Mouse (Mus musculus): ENCODE measurements around the gene Sart3. TPM values are rescaled to one million over a fixed set of nuclear protein-coding genes. Genes with fewer than 3 reads are reported as not detected.
A peak's percentile ranks its signal among the peaks of the same experiment; 100 is the strongest.

Gene Sart3
- polyA plus RNA-seq, 1 experiment from 2014 or later = 30.5 TPM

DNA sequence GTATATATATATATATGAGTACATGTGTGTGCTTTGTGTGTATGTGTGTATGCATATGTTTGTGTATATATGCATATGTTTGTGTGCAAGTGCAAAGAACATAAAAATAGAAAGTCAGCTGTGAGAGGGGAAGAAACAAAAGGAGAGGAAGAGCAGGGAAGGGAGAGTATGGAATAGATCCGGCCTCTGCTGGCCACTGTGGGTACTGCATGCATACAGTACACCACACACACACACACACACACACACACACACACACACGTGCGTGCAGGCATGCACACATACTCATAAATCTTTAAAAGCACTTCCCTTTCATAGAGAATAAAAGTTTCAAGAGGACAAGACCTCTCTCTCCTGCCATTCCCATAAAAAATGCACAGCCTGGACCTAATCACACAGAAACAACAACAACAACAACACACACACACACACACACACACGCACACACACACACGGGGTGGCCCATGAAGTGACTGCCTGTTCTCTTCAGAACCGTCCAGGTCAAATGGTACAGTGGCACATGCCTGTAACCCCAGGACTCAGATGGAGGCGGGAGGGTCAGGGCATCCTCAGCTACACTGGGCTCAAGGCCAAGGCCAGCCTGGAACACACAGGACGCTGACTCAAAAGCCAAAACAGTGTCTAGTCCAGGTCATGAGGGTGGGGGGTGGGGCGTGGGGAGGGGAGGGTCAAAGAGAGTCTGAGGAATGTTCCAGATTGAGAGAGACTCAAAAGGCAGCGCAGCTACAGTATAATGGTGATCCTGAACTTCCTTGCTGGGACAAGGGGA, 49.9 kb downstream of the Sart3 start:
- Histone ChIP-seq H3K4me3 (ENCODE audit: low read depth, low read length) (no peak overlapping the region), H3K36me3 (ENCODE audit: control insufficient read depth, insufficient read depth, low read length) (no peaks in the 10 kb centered on the region), H3K9ac (replicated peaks; ENCODE audit: low read depth, low read length) (no peak overlapping the region), H3K27me3 (ENCODE audit: control insufficient read depth, insufficient read depth, low read length) (no peaks in the 10 kb centered on the region), H3K4me1 (ENCODE audit: control insufficient read depth, insufficient read depth, low read length) (no peaks in the 10 kb centered on the region), H3K4me2 (replicated peaks; ENCODE audit: low read depth, low read length) (no peak overlapping the region), H3K27ac (ENCODE audit: low read length) (no peak overlapping the region), H3K9me3 (ENCODE audit: control insufficient read depth, low read depth, low read length) (no peaks in the 10 kb centered on the region)
- no peak for ATAC-seq (ENCODE audit: insufficient number of reproducible peaks, insufficient read depth, low FRiP score, low read depth)
- WGBS = 85% methylated on average over 10 of the region's 10 CpGs

DNA sequence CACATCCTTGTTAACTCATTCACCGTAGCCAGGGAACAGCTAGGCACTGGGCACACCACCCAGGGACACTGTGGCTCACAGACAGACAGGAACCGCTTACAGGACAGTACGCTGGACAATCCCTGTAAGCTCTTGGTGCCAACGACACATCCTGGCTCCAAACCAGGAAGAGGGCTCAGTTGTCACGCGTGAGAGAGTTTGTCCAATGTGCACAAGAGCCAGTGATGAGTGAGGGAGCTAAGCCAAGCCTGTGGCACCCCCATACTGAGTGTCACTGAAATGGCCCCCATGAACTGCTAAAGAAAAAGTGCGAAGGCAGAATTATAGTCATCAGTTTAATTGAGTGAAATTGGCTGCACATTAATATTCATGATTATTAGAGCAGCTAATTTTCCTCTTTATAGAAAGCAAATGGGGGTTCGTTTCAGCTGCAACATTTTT, 53.1 kb downstream of the Sart3 start:
- H3K9me3 ChIP-seq (ENCODE audit: control insufficient read depth, low read depth, low read length) = no peaks in the 10 kb centered on the region
- no peak overlapping the region for H3K4me2 ChIP-seq (replicated peaks; ENCODE audit: low read depth, low read length)
- H3K4me3 ChIP-seq (ENCODE audit: low read depth, low read length) = no peak overlapping the region
- no peak for ATAC-seq (ENCODE audit: insufficient number of reproducible peaks, insufficient read depth, low FRiP score, low read depth)
- no peaks in the 10 kb centered on the region for H3K27me3 ChIP-seq (ENCODE audit: control insufficient read depth, insufficient read depth, low read length)
- H3K36me3 ChIP-seq (ENCODE audit: control insufficient read depth, insufficient read depth, low read length) = no peaks in the 10 kb centered on the region
- H3K27ac ChIP-seq (ENCODE audit: low read length) = no peak overlapping the region
- 86% methylated on average over 8 of the region's 8 CpGs for WGBS
- H3K4me1 ChIP-seq (ENCODE audit: control insufficient read depth, insufficient read depth, low read length) = no peaks in the 10 kb centered on the region
- H3K9ac ChIP-seq (replicated peaks; ENCODE audit: low read depth, low read length) = no peak overlapping the region

DNA sequence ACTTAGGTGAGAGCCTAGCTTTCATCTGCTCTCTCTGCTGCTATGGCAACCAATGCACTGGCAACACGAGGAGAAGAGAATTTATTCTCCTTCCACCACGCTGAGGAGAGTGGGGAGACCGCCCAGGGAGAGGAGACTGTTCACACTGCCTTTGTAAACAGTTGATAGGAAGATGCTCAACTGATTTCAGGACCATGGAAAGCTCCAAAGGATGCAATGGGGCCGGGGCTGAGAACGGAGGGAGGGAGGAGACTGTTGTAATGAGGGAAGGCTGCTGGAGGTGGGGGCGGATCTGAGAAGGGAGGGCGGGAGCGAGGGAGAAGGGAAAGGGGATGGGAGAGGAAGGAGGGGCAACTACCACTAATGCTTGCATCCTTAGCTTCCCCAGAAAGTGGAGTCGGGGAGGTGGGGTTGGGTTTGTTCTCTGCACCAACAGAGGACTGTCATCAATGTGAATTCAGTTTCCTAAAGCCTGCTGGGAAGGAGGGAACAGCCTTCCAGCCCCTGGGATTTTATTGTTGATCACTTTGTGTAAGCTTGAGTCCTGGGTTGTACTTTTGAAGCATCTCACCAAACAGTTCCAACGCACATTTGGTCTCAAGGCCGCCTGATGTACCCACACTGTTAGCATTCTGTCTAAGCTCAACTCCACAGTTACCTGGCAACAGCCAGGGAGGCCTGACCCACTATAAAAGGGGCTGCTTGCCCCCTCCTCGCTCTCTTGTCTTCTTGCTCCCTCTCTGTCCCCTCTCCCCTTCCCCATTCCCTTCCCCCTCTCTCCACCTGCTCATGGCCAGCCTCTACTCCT, 55.5 kb downstream of the Sart3 start:
- 11% methylated on average over 12 of the region's 12 CpGs for WGBS
- H3K9me3 ChIP-seq (ENCODE audit: control insufficient read depth, low read depth, low read length) = no peaks in the 10 kb centered on the region
- no peak overlapping the region for H3K4me2 ChIP-seq (replicated peaks; ENCODE audit: low read depth, low read length)
- no peaks in the 10 kb centered on the region for H3K36me3 ChIP-seq (ENCODE audit: control insufficient read depth, insufficient read depth, low read length)
- H3K4me3 ChIP-seq (ENCODE audit: low read depth, low read length) = no peak overlapping the region
- no peak overlapping the region for H3K9ac ChIP-seq (replicated peaks; ENCODE audit: low read depth, low read length)
- ATAC-seq (ENCODE audit: insufficient number of reproducible peaks, insufficient read depth, low FRiP score, low read depth) = peak; percentile 6; the same call in 1 of the 2 replicates
- H3K27ac ChIP-seq (ENCODE audit: low read length) = no peak overlapping the region
- no peaks in the 10 kb centered on the region for H3K27me3 ChIP-seq (ENCODE audit: control insufficient read depth, insufficient read depth, low read length)
- H3K4me1 ChIP-seq (ENCODE audit: control insufficient read depth, insufficient read depth, low read length) = no peaks in the 10 kb centered on the region

DNA sequence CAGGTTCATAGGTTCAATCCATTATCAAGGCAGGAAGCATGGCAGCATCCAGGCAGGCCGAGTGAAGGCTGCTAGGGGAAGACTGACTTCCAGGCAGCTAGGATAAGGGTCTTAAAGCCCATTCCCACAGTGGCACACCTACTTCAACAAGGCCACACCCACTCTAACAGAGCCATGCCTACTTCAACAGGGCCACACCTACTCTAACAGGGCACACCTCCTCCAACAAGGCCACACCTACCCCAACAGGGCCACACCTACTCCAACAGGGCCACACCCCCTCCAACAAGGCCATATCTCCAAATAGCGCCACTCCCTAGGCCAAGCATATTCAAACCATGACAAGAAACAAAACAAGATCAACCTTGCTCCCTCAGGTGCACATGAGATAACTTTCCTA, 59.4 kb downstream of the Sart3 start:
- ATAC-seq (ENCODE audit: insufficient number of reproducible peaks, insufficient read depth, low FRiP score, low read depth) = no peak
- no peak overlapping the region for H3K4me3 ChIP-seq (ENCODE audit: low read depth, low read length)
- no peaks in the 10 kb centered on the region for H3K36me3 ChIP-seq (ENCODE audit: control insufficient read depth, insufficient read depth, low read length)
- no peaks in the 10 kb centered on the region for H3K9me3 ChIP-seq (ENCODE audit: control insufficient read depth, low read depth, low read length)
- H3K9ac ChIP-seq (replicated peaks; ENCODE audit: low read depth, low read length) = no peak overlapping the region
- no peak overlapping the region for H3K27ac ChIP-seq (ENCODE audit: low read length)
- no peak overlapping the region for H3K4me2 ChIP-seq (replicated peaks; ENCODE audit: low read depth, low read length)
- no peaks in the 10 kb centered on the region for H3K27me3 ChIP-seq (ENCODE audit: control insufficient read depth, insufficient read depth, low read length)
- 76% methylated on average over 2 of the region's 2 CpGs for WGBS
- no peaks in the 10 kb centered on the region for H3K4me1 ChIP-seq (ENCODE audit: control insufficient read depth, insufficient read depth, low read length)

DNA sequence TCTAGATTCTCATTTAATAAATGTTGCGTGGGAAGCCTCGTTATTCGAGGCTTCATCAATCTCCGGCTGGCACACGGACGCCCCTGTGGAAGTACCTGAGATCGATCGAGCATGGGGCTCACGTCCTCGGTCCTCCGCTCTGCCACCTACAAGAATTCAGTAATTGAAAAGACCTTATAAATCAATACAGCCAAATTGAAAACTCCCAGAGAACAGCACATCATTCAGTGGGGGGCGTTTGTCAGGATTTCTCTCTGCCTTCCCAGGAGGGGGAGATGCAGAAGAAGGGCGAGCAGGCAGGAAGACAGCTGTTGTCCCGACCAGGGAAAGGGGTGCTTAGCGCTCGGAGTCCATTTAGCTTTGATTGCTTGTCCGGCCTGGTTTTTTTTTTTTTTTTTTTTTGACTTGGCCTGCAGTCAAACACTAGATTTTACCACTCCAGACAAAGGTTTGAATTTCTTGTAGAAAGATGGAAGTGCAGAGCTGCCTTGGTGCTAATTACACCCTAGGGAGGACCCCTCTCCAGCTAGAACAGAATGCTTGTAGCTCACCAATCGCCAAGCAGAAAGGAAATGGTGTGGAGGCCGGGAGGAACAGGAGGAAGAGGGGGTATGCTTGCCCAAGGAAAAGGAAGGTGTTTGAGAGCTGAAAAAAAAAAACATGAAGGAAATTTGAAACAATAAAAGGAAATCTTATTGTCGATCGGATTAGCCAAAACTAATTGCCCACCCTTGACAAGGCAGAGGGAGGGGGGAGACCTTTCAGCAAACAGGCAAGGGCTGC, 68.3 kb downstream of the Sart3 start:
- no peaks in the 10 kb centered on the region for H3K4me1 ChIP-seq (ENCODE audit: control insufficient read depth, insufficient read depth, low read length)
- no peak overlapping the region for H3K4me2 ChIP-seq (replicated peaks; ENCODE audit: low read depth, low read length)
- no peaks in the 10 kb centered on the region for H3K36me3 ChIP-seq (ENCODE audit: control insufficient read depth, insufficient read depth, low read length)
- H3K27me3 ChIP-seq (ENCODE audit: control insufficient read depth, insufficient read depth, low read length) = no peaks in the 10 kb centered on the region
- H3K4me3 ChIP-seq (ENCODE audit: low read depth, low read length) = no peak overlapping the region
- H3K27ac ChIP-seq (ENCODE audit: low read length) = no peak overlapping the region
- no peak for ATAC-seq (ENCODE audit: insufficient number of reproducible peaks, insufficient read depth, low FRiP score, low read depth)
- no peaks in the 10 kb centered on the region for H3K9me3 ChIP-seq (ENCODE audit: control insufficient read depth, low read depth, low read length)
- 50% methylated on average over 21 of the region's 21 CpGs for WGBS
- no peak overlapping the region for H3K9ac ChIP-seq (replicated peaks; ENCODE audit: low read depth, low read length)

DNA sequence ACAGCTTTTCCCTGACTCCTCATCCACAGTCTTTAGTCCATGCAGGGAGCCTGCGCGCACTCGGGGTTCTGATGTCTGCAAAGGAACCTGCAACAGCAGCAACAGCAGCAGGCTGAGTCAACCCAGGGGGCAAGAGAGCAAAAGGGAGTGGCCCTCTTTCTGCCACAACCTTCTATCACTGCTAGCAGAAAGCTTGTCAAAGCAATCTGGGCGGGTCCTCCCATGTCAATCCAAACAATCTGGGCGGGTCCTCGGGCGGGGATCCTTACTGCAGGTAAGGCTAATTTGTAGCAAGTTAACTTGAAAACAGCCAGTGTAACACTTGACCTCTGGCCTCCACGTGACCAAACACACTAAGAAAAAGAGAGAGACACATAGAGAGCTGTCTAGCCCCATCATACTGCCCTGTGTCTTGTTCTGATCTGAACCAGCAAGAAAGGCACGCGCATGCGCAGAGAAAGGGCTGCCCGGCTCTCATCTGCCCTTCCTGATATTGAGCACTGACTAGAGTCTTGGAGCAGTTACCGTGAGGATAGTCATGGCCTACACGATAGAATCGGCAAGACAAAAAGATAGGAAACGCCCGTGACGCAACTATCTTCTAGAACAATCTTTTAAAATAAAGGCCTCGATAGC, 71.8 kb downstream of the Sart3 start:
- no peak overlapping the region for H3K9ac ChIP-seq (replicated peaks; ENCODE audit: low read depth, low read length)
- H3K27me3 ChIP-seq (ENCODE audit: control insufficient read depth, insufficient read depth, low read length) = no peaks in the 10 kb centered on the region
- H3K4me2 ChIP-seq (replicated peaks; ENCODE audit: low read depth, low read length) = no peak overlapping the region
- 72% methylated on average over 19 of the region's 19 CpGs for WGBS
- no peak overlapping the region for H3K27ac ChIP-seq (ENCODE audit: low read length)
- no peaks in the 10 kb centered on the region for H3K36me3 ChIP-seq (ENCODE audit: control insufficient read depth, insufficient read depth, low read length)
- H3K4me1 ChIP-seq (ENCODE audit: control insufficient read depth, insufficient read depth, low read length) = no peaks in the 10 kb centered on the region
- ATAC-seq (ENCODE audit: insufficient number of reproducible peaks, insufficient read depth, low FRiP score, low read depth) = no peak
- H3K4me3 ChIP-seq (ENCODE audit: low read depth, low read length) = no peak overlapping the region
- no peaks in the 10 kb centered on the region for H3K9me3 ChIP-seq (ENCODE audit: control insufficient read depth, low read depth, low read length)

DNA sequence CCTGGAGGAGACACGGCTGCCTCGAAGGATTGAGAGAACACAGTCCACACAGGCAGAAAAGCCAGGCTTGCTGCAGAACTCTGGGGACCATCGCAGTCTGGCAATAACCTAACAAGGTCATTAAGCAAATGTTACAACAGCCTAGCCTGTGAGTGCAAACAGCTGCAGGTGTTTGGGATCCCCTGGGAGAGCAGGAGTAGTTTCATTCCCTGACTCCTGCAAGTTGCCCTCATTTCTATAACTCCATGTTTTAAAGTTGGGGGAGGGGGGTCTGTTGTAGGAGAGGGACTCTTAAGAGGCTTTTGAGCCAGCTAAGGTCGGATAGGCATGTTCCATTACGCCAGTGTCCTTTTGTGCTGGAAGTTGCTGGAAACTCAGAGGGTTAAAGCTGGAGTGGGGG, 77.9 kb downstream of the Sart3 start:
- Histone ChIP-seq H3K4me3 (ENCODE audit: low read depth, low read length) (no peak overlapping the region), H3K9ac (replicated peaks; ENCODE audit: low read depth, low read length) (no peak overlapping the region), H3K27me3 (ENCODE audit: control insufficient read depth, insufficient read depth, low read length) (no peaks in the 10 kb centered on the region), H3K4me2 (replicated peaks; ENCODE audit: low read depth, low read length) (no peak overlapping the region), H3K27ac (ENCODE audit: low read length) (peak overlapping the region; percentile 62; the same call in 1 of the 2 replicates), H3K9me3 (ENCODE audit: control insufficient read depth, low read depth, low read length) (no peaks in the 10 kb centered on the region), H3K4me1 (ENCODE audit: control insufficient read depth, insufficient read depth, low read length) (no peaks in the 10 kb centered on the region), H3K36me3 (ENCODE audit: control insufficient read depth, insufficient read depth, low read length) (no peaks in the 10 kb centered on the region)
- peak; percentile 47; the same call in 1 of the 2 replicates for ATAC-seq (ENCODE audit: insufficient number of reproducible peaks, insufficient read depth, low FRiP score, low read depth)
- WGBS = 28% methylated on average over 5 of the region's 5 CpGs

DNA sequence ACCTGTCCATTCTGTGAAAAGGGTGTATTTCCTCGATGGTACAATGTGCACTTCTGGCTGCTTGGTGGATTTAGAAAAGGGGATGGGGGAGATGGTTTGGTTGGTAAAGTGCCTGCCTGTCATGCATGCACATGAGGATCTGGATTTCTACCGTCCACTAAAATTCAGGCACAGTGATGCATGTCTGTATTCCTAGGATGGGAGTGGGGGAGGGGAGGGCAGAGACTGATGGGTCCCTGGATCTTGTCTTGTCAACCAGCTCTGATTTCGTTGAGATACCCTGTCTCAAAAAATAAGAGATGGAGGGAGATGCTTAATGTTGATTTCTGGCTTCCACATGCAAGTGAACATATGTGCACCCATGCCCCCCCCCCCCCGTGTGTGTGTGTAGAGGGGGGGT, 78.3 kb downstream of the Sart3 start:
- H3K9me3 ChIP-seq (ENCODE audit: control insufficient read depth, low read depth, low read length) = no peaks in the 10 kb centered on the region
- H3K36me3 ChIP-seq (ENCODE audit: control insufficient read depth, insufficient read depth, low read length) = no peaks in the 10 kb centered on the region
- H3K27me3 ChIP-seq (ENCODE audit: control insufficient read depth, insufficient read depth, low read length) = no peaks in the 10 kb centered on the region
- H3K9ac ChIP-seq (replicated peaks; ENCODE audit: low read depth, low read length) = no peak overlapping the region
- 42% methylated on average over 4 of the region's 4 CpGs for WGBS
- no peak overlapping the region for H3K4me3 ChIP-seq (ENCODE audit: low read depth, low read length)
- ATAC-seq (ENCODE audit: insufficient number of reproducible peaks, insufficient read depth, low FRiP score, low read depth) = 0 out of 2 replicates have a peak, but pooled peaks have one; percentile 12
- peak overlapping the region; percentile 62; the same call in 1 of the 2 replicates for H3K27ac ChIP-seq (ENCODE audit: low read length)
- no peaks in the 10 kb centered on the region for H3K4me1 ChIP-seq (ENCODE audit: control insufficient read depth, insufficient read depth, low read length)
- H3K4me2 ChIP-seq (replicated peaks; ENCODE audit: low read depth, low read length) = no peak overlapping the region
